Mouse (Mus musculus) frontal cortex, postnatal 36 days (tissue): ENCODE measurements around the gene Rab32.
"Not testable (repeated sequence)": the region's sequence is repeated elsewhere in the genome, so short reads cannot be mapped to it uniquely, and the experiment has no call there.

Source experiments
- DNase-seq, 2 experiments: peaks; one replicate each; pipeline ENCODE4 v3.0.0; 2022; ENCODE audit warnings: low spot score in 2 of 2

The Rab32 gene

GRCm38 (mm10) chr10:10557570-10558336, at the start of gene Rab32:
TSS of gene Rab32 (minus strand) at chr10:10558265.
- DNase-seq = peak; percentile 83 to 88

- DNase-seq = no peak
These were observed 42.7 kb upstream of the Rab32 start for GRCm38 (mm10) chr10:10600771-10601170.

GRCm38 (mm10) chr10:10597495-10597894, 39.4 kb upstream of the Rab32 start:
- not testable (repeated sequence) for DNase-seq

DNA sequence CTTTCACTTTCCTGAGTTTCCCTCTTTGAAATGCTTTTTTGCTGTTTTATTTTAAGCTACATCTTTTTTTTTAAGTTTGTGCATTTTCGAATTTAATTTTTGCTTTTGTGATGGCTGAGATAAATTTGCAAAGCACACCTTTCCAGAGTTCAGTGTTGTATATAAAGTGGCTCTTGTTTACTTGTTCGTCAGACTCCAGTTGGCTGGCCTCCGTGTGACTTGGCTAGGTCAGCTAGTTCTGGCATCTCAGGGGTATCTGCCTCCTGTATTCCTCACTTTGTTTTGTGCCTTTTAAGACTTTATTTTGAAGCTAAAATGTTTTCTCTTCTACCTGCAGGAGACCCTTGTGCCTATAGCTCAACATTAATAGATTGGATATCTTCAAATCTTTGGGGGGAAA, 22.7 kb upstream of the Rab32 start:
- DNase-seq = no peak

DNA sequence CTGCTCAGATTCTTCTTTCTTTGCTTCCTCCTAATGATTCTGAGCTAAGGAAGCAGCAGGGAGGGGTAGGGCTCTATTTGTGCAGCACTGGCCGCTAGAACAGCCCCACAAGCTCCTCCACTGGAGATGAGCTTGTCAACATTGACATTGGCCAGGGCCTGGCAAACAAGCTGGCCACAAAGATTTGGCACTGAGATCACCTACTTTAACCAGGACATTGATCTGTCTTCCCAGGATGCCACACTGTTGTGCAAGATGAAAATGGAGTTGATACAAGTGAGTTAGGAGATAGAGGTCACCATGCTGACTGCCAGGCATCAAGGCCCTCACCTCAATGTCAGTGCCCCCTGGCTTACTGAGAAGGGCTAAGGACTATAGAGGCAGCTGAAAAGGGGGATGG, 21.8 kb upstream of the Rab32 start:
- DNase-seq = no peak

- no peak for DNase-seq
These were observed 259 bp upstream of the Rab32 start for GRCm38 (mm10) chr10:10558337-10558711.

DNA sequence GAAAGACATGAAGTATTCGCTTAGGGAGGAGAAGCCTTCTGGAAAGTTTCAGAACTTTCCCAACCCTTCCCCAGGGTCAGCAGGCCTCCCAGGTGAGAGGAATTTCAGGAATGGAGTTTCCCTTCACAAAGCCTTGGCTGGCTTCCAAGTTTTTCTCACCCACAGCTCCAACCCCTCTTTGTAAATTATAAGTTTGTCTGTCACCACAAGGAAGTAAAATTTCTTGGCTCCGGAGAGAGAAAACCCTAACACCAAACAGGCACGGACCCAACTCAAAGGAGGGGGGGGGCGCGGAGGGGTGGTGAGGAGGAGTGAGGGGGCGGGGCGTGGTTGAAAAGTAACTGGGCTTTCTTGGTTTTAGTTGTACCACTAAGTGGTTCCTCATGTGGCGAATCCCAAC, 980 bp downstream of the Rab32 start:
- DNase-seq = no peak

DNA sequence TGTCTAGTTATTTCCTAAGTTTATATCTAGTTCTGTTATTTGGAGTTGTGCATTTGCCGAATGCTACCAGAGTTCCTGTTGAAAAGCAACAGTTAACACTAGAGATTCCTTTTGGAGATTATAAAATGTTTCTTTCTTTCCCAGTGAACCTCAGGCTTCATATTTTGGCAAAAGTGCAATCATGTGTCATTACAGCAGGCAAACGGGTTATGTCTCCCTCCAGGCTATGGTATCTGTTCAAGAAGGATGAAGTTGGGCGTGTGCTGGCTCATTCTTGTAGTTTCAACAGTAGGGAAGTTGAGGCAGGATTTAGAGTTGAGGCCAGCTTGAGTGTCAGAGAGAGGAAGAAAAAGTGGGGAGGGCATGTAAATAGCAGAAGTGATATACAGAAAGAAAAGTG, 2.4 kb downstream of the Rab32 start:
- DNase-seq = no peak

GRCm38 (mm10) chr10:10555221-10555620, 2.8 kb downstream of the Rab32 start:
- no peak for DNase-seq

DNA sequence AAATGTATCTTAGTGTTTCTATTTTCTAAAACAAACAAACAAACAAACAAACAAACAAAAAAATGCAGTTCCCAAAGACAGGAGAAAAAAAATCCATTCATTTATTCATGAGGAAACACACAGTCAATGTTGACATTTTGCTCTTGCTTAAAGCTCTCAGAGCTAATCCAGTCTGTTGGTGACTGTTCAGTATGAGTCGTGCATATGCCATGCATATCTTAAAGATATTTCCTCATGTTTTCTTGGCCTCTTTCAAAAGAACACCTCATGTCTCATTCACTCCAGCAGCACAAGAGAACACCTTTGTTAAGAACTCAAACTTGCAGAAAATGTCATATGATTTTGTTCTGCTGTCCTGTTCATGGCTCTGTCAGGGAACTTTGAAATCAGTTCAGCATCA, 7.9 kb downstream of the Rab32 start:
- no peak for DNase-seq

- no peak for DNase-seq
These were observed 11.4 kb downstream of the Rab32 start for GRCm38 (mm10) chr10:10546623-10547022.

DNA sequence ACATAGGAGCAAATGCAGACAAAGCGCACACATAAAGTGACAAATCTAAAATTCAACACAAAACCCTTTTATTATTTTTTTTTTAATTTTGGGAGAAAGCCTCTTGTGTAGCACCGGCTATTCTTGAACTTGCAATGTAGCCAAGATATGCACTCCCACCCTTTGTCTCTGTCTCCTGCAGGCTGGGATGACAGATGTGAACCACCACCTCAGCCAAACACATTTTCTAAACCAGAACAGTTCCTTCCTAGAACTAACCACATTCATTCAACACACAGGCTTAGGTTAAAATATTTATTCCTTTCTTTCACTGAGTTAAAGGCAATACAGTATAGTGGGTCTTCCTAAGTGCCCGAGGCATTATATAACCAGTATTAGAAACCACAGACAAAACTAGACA, 13.1 kb downstream of the Rab32 start:
- no peak for DNase-seq
